Comparison of ENCODE assay signal across 8 mouse cellular contexts in genomic region chr10:53580137-53580536, GRCm38 (mm10). TPM values are rescaled to one million over a fixed set of nuclear protein-coding genes. Genes with fewer than 3 reads are reported as not detected.
A peak's percentile ranks its signal among the peaks of the same experiment; 100 is the strongest.
DNase-seq lines count a peak whose midpoint lies in the region; ATAC-seq lines count a peak whose summit lies in the region.

No protein-coding gene starts in this region.

- WGBS in lung, embryonic 16.5 days = 35% methylated on average over 7 of the region's 7 CpGs
- 39% methylated on average over 7 of the region's 7 CpGs for WGBS in embryonic facial prominence, embryonic 15.5 days
- WGBS in intestine, embryonic 16.5 days = 40% methylated on average over 7 of the region's 7 CpGs
- WGBS in midbrain, embryonic 11.5 days = 31% methylated on average over 7 of the region's 7 CpGs

- H3K4me2 ChIP-seq in lung, embryonic 16.5 days (ENCODE audit: low read depth, low read length) = peak overlapping the region; percentile 91
- H3K4me2 ChIP-seq in embryonic facial prominence, embryonic 15.5 days (replicated peaks) = peak overlapping the region; percentile 65
- peak overlapping the region; percentile 77 for H3K4me2 ChIP-seq in intestine, embryonic 16.5 days (ENCODE audit: low read depth, low read length)
- peak overlapping the region; percentile 43; the same call in 1 of the 2 replicates for H3K4me2 ChIP-seq in midbrain, embryonic 11.5 days

- H3K9me3 ChIP-seq in lung, embryonic 16.5 days (ENCODE audit: control insufficient read depth, low read length) = no peaks in the 10 kb centered on the region
- no peaks in the 10 kb centered on the region for H3K9me3 ChIP-seq in embryonic facial prominence, embryonic 15.5 days (replicated peaks)
- H3K9me3 ChIP-seq in intestine, embryonic 16.5 days (ENCODE audit: control insufficient read depth, low read length) = no peaks in the 10 kb centered on the region
- H3K9me3 ChIP-seq in midbrain, embryonic 11.5 days (ENCODE audit: control insufficient read depth, low read length) = no peaks in the 10 kb centered on the region

- peaks cover 3% of the 10 kb centered on the region; the same call in 1 of the 2 replicates for H3K4me1 ChIP-seq in lung, embryonic 16.5 days (replicated peaks; ENCODE audit: control insufficient read depth, insufficient read depth, low read length)
- H3K4me1 ChIP-seq in embryonic facial prominence, embryonic 15.5 days = no peaks in the 10 kb centered on the region
- 0 out of 2 replicates have a peak, but pooled peaks cover 6% of the 10 kb centered on the region for H3K4me1 ChIP-seq in intestine, embryonic 16.5 days (ENCODE audit: control insufficient read depth, insufficient read depth, low read length)
- H3K4me1 ChIP-seq in midbrain, embryonic 11.5 days (ENCODE audit: control insufficient read depth, insufficient read depth, low read length) = peaks cover 6% of the 10 kb centered on the region; the same call in 1 of the 2 replicates

- peak overlapping the region; percentile 34; the same call in 1 of the 2 replicates for H3K9ac ChIP-seq in lung, embryonic 16.5 days (ENCODE audit: low read length)
- H3K9ac ChIP-seq in embryonic facial prominence, embryonic 15.5 days = no peak overlapping the region
- no peak overlapping the region for H3K9ac ChIP-seq in intestine, embryonic 16.5 days (ENCODE audit: low read depth, low read length)
- H3K9ac ChIP-seq in midbrain, embryonic 11.5 days (ENCODE audit: low read length) = no peak overlapping the region

- no peak overlapping the region; the same call in 1 of the 2 replicates for H3K27ac ChIP-seq in lung, embryonic 16.5 days (ENCODE audit: low read length)
- no peak overlapping the region for H3K27ac ChIP-seq in embryonic facial prominence, embryonic 15.5 days (replicated peaks)
- no peak overlapping the region for H3K27ac ChIP-seq in intestine, embryonic 16.5 days (ENCODE audit: low read length)
- H3K27ac ChIP-seq in midbrain, embryonic 11.5 days (ENCODE audit: low read depth, low read length) = no peak overlapping the region

- H3K4me3 ChIP-seq in lung, embryonic 16.5 days (ENCODE audit: low read length) = peak overlapping the region; percentile 56
- H3K4me3 ChIP-seq in embryonic facial prominence, embryonic 15.5 days (replicated peaks) = peak overlapping the region; percentile 37
- peak overlapping the region; percentile 51 for H3K4me3 ChIP-seq in intestine, embryonic 16.5 days (ENCODE audit: low read length)
- no peak overlapping the region for H3K4me3 ChIP-seq in midbrain, embryonic 11.5 days (ENCODE audit: low read depth, low read length)

- no peak for DNase-seq in lung, postnatal 25 days (ENCODE audit: low spot score)
- no peak for DNase-seq in midbrain, embryonic 11.5 days (ENCODE audit: low spot score, missing footprints)
- DNase-seq in spleen, postnatal 14 days (ENCODE audit: low spot score in 2 of 2) = no peak
- no peak for DNase-seq in left cerebral cortex, adult 9 months (ENCODE audit: low spot score in 2 of 2)

- no peaks in the 10 kb centered on the region for H3K27me3 ChIP-seq in lung, embryonic 16.5 days (ENCODE audit: control insufficient read depth, insufficient read depth, low read depth, low read length)
- H3K27me3 ChIP-seq in embryonic facial prominence, embryonic 15.5 days = no peaks in the 10 kb centered on the region
- H3K27me3 ChIP-seq in intestine, embryonic 16.5 days (replicated peaks; ENCODE audit: control insufficient read depth, insufficient read depth, low read length) = no peaks in the 10 kb centered on the region
- H3K27me3 ChIP-seq in midbrain, embryonic 11.5 days (ENCODE audit: control insufficient read depth, insufficient read depth, low read length) = no peaks in the 10 kb centered on the region

- ATAC-seq in lung, embryonic 16.5 days (ENCODE audit: low read depth) = peak; percentile 71
- ATAC-seq in embryonic facial prominence, embryonic 15.5 days (ENCODE audit: insufficient number of reproducible peaks, low FRiP score, low TSS enrichment, low read depth) = peak; percentile 76
- peak; percentile 89 for ATAC-seq in intestine, embryonic 16.5 days
- ATAC-seq in midbrain, embryonic 11.5 days (ENCODE audit: low FRiP score) = peak; percentile 70
- ATAC-seq in inflammation-experienced regulatory T-cells, adult 6 months = no peak

- no peaks in the 10 kb centered on the region for H3K36me3 ChIP-seq in lung, embryonic 16.5 days (ENCODE audit: control insufficient read depth, insufficient read depth, low read length)
- H3K36me3 ChIP-seq in embryonic facial prominence, embryonic 15.5 days = no peaks in the 10 kb centered on the region
- no peaks in the 10 kb centered on the region for H3K36me3 ChIP-seq in intestine, embryonic 16.5 days (ENCODE audit: control insufficient read depth, insufficient read depth, low read length)
- no peaks in the 10 kb centered on the region for H3K36me3 ChIP-seq in midbrain, embryonic 11.5 days (ENCODE audit: control insufficient read depth, insufficient read depth, low read length)

RNA-seq across cellular contexts. Expression of gene Asf1a, which starts 16.4 kb away (rescaled TPM):
- polyA plus RNA-seq in lung, embryonic 16.5 days (2015; fragmentation: Nextera tagmentation; extraction: Ambion mirVana) = 104 and 105 TPM in 2 replicates
- polyA plus RNA-seq in embryonic facial prominence, embryonic 15.5 days (2015; fragmentation: Nextera tagmentation; extraction: Ambion mirVana) = 83.2 and 84.7 TPM in 2 replicates
- polyA plus RNA-seq in intestine, embryonic 16.5 days (2015; fragmentation: Nextera tagmentation; extraction: Ambion mirVana) = 65.1 and 71.2 TPM in 2 replicates
- 178 and 194 TPM in 2 replicates for polyA plus RNA-seq in midbrain, embryonic 11.5 days (2014; fragmentation: Nextera tagmentation; extraction: Ambion mirVana)
- polyA plus RNA-seq in inflammation-experienced regulatory T-cells, adult 6 months (2017; shearing (Covaris generic)) = 10 to 100 TPM in 1 of 3 experiments, 1 to 10 TPM in 2; 6.5 to 12.8 (median 8.3) TPM

RNA-seq across cellular contexts. Expression of gene Mcm9, which starts 50.1 kb away (rescaled TPM):
- 6.9 and 9.6 TPM in 2 replicates for polyA plus RNA-seq in lung, embryonic 16.5 days (2015; fragmentation: Nextera tagmentation; extraction: Ambion mirVana)
- 9.4 and 10.9 TPM in 2 replicates for polyA plus RNA-seq in embryonic facial prominence, embryonic 15.5 days (2015; fragmentation: Nextera tagmentation; extraction: Ambion mirVana)
- 5.6 and 5.8 TPM in 2 replicates for polyA plus RNA-seq in intestine, embryonic 16.5 days (2015; fragmentation: Nextera tagmentation; extraction: Ambion mirVana)
- 16.3 and 16.8 TPM in 2 replicates for polyA plus RNA-seq in midbrain, embryonic 11.5 days (2014; fragmentation: Nextera tagmentation; extraction: Ambion mirVana)
- 1 to 10 TPM; 2.4 to 5.9 (median 4.7) TPM for polyA plus RNA-seq in inflammation-experienced regulatory T-cells, adult 6 months (2017; shearing (Covaris generic))
